Mouse (Mus musculus) megakaryocyte, adult 5-6 weeks (primary cell): ENCODE results near the gene Bckdha. TPM values are rescaled to one million over a fixed set of nuclear protein-coding genes. Genes with fewer than 3 reads are reported as not detected.
A peak's percentile ranks its signal among the peaks of the same experiment; 100 is the strongest.

Experiments
- ATAC-seq: 2 replicates; pipeline ENCODE4 v1.8.0; 2016; ENCODE audit warnings: mild to moderate bottlenecking, inconsistent platforms; ENCODE audit not compliant: poor library complexity, severe bottlenecking
- total RNA-seq, 2 experiments: library from RNA; stranded (forward) in 1 of 2; stranded (reverse) in 1 of 2; fragments of 153-499, 151-499 nt in 1 of 2; fragments of 221-1000, 200-1000 nt in 1 of 2; gene quantifications; 2 replicates each; pipeline versions ENCODE4 v1.2.3 to v1.2.4; 2015 to 2017

The Bckdha gene
- total RNA-seq, 2 experiments from 2014 or later: 40.4 to 50.1 TPM

DNA sequence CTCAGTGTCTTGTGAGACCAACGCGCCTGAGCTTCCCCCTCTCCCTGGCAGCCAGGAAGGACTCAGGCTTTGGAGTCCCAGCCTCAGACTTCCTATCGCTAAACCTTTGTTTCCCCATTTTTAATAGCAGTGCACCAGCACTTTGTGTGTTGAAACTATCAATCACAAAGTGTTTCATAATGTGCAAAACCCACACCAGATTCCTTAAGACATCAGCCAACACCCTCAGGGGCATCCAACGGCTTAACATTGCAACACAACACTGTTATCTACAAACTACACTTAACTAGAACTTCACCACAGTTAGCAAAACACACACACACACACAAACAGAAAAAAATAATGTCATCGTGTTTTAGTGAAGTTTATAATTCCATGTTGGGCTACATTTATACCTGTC, 8.9 kb downstream of the Bckdha start:
- ATAC-seq: peak; percentile 48

DNA sequence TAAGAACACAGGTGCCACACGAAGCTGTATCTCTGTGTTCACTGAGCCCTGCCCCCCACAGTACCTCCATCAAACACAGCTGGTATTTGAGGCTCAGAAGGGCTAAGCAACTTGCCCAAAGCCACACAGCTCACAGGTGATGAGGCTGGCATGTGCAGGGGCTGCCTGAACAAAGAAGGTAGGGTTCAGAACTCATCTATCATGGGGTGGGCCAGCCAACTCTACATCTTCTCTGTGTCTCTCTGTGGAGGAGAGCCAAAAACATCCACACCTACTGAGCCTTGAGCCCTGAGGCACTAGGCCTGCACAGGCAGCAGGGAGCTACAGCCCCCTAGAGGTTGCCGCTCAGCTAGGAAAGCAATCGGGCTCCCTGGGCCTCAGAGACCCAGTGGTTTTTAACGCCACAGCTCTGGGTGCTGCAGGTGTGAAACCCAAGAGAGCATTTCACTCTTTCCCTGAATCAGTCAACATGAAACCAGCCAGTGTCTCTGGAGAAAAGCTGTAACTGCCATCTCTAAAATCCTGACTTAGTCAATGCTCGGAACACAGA, 11.1 kb downstream of the Bckdha start:
- ATAC-seq: peak; percentile 26; the same call in 1 of the 2 replicates

DNA sequence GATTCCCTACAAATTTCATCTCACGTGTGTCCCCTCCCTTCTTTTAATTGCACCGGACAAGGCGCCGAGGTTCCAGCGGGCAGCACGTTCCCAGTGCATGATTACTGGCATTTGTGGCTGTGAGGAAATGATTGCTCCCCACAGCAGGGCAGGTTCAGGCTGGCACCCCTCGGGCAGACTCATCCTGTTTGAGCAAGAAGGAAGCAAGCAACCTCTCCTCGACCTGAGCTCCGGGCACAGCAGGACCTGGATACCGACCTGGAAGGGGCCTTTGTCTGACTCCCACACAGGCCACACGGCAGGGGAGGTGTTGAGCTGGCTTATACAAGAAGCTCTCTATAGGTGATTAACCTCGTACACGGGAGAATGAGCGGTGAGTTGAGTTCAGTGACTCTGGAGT, 13.7 kb downstream of the Bckdha start:
- peak; percentile 38 for ATAC-seq

DNA sequence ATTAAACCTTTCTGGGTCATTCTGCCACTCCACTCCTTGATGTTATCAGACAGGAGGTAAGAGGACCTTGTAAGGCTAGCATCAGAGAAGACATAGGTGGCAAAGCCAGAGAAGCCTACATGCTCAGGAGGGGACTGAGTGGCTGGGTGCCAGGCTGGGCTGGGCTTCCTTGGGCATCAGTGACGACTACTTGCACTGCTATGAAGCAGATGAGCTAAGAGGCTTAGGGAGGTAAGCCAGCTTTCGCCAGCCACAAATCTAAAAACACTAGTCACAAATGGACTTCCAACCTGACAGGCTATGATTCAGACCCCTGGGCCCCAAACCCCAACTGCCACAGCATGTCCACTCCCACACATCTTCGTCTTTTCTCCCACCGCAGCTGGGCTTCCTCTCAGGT, 14.2 kb downstream of the Bckdha start:
- peak; percentile 36 for ATAC-seq

DNA sequence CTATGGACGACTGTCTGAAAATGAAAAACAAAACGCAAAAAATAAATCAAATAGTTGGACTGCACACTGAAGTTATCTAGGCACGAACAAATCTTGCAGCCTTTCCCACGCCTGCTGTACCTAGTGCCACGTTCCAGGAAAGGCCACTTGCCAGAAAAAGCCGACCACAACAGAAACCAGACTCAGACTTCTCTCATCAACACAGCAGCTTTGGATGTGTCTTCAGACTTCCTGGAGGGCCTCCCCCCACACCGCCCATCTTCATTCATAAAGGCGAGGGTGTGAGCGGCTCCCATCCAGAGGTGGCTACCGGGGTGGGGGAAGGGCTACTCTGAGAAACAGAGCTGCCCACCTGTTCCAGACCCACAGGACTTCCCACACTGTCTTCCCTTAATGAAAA, 14.6 kb downstream of the Bckdha start:
- no peak for ATAC-seq

DNA sequence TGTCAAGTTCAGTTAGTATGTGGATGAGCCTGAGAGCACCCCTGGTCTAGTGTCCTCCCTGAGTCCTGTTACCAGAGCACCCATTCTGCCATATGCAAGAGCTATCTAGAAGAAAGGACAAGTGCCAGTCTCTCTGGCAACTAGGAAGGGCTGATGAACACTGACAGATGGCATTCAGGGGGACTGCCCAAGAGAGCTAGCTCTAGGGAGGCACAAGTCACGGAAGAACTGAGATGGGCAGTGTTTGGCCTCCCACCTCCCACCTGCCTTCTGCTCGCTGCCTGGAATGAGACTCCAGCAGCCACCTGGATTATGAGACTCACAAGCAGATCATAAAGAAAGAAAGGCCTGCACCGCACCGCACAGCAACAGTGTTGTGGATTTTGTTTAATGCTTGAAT, 19.0 kb downstream of the Bckdha start:
- no peak for ATAC-seq

DNA sequence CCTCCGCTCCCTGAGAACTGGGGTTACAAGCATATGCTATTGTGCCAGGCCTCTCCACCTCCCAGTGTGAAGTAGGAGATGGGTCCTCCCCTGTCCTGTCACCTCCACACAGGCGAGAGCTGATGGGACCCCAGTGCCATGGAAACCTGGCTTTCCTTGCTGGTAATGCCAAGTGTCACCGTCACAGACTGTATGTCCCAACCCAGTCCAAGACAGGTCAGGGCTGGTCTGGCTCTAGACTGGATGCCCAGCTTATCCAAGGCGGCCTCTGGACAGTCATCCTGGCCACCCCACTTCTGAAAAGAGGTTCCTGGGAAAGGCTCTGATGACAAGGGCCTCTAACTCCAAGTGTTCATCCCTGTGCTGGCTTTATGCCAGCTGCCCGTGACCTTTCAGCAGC, 21.7 kb downstream of the Bckdha start:
- ATAC-seq: no peak

DNA sequence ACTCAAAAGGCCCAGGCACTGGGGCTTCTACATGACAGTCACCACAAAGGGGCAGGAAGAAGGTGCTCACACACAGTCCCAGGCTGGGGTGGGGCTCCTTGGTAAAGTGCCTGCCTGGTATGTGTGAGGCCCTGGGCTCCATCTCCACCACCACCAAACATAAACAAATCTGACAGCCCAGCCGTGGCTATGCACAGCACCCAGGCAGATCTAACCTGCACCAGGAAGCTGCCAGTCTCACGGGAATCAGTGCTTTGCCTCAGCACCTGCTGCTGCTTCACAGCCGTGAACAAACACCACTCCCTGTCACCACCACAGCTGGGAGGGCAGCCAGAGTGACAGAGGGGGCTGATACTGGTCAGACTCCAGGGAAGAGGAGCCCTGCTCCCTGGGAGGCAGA, 22.4 kb downstream of the Bckdha start:
- no peak for ATAC-seq

DNA sequence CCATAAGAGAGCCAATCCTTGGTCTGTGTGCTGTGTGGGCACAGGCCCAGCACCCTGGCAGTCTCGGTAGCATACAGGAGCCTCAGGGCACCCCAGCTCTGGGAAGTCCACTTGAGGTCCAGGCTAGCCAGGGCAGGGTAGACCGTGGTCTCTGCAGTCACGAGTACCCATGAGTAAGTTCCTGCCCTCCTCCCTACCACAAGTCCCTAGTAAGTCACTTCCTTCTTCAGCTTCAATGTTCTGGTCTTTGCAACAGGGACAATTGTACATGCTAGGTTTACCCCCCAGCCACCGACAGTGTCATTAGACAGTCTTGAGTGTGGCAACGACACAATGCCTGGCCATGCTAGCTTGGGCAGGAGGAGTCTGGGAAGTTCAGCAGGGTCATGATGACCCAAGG, 26.1 kb downstream of the Bckdha start:
- peak; percentile 91 for ATAC-seq

DNA sequence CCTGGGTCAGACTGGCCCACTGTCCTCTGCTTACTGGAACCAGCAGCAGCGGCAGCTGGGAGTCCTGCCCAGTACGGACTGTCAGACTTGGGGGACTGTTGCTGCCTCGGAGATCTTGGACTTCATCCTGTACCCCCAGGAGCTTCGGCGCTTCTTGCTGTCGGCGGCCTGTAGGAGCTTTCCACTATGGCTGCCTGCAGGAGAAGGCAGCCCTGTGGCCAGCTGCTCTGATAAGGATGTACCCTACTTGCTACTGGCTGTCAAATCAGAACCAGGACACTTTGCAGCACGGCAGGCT, 30.5 kb downstream of the Bckdha start:
- no peak for ATAC-seq

DNA sequence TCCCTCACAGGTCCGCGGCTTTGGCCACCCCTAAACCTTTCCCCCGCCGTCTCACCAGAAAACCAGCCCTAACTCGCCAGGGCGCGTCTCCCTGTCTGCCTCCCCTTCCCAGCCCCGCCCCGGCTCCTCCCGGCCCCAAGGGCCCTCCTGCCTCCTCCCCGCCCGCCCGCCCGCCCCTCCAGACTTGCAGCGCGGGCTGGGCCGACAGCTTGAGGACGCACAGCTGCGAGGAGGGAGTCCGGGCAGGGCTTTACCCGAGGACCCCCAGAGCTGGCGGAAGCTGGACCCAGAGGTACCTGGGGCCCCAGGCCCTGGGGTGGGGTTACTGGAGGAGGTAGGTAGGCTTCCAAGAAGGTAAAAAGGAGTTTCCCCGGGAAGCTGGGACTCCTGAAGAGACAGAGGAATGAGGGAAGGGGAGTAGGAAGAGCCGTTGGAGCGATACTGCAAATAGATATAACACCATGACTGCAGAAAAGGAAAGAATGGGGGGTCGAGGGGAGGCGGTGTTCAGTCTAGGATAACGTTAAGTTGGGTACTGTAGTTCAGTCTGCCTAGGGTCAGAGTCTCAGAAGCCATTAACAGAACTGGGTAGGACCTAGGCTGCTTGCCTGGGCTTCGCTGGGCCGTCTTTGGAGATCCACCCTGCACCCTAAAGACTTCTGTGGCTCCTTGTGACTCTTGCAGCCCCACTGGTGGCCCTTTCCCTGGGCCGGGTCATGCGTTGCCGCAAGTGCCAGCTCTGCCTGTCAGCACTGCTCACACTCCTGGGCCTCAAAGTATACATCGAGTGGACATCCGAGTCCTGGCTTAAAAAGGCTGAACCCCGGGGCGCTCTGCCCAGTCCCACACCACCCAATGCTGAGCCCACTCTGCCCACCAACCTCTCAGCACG, 31.1 kb downstream of the Bckdha start:
- peak; percentile 52 for ATAC-seq

DNA sequence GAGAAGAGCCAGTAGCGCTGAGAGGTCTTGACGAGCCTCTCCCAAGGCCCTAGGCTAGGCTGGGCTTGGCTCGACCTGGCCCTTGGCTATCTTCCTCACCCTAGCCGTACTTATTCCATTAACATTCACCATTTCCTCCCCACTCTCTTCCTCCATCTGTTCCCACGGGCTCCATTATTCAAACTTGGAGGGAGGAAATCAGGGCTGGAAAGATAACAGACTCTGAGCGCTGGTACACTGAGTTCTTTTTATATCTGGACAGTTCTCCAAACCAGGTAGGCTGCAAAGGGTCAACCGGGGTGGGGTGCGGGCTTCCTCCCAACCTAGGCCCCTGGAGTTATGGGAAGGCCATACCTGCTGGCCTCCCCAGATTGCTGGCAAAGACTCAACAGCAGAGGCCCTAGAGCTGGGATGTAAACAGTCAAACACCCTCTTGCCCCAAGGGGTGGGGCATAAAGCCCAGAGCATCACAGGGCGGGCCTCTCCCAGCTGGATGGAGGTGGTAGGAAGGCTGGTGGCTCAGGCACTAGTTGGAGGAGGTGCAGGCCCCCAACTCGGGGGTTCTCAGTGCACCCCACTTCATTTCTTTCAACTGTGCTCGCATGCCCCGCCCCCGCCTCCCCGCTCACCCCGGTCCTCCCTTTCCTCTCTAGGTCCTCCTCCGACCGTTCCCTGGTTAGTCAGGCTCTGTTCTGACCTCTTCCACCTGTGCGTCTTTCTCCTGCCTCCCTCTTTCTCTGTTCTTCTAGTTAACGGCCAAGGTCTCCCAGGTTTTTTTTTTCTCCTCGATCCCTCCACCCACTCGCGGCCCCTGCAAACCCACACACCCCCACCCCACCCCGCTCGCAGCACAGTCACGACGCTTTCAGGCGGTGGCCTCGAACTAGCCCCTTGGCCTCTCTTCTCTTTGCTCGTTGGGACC, 32.0 kb downstream of the Bckdha start, which contains the start of gene B3gnt8:
Gene B3gnt8, plus strand, starts transcription at position 146 of the 922 bp plus-strand sequence.
- peak; percentile 19; the same call in 1 of the 2 replicates for ATAC-seq

DNA sequence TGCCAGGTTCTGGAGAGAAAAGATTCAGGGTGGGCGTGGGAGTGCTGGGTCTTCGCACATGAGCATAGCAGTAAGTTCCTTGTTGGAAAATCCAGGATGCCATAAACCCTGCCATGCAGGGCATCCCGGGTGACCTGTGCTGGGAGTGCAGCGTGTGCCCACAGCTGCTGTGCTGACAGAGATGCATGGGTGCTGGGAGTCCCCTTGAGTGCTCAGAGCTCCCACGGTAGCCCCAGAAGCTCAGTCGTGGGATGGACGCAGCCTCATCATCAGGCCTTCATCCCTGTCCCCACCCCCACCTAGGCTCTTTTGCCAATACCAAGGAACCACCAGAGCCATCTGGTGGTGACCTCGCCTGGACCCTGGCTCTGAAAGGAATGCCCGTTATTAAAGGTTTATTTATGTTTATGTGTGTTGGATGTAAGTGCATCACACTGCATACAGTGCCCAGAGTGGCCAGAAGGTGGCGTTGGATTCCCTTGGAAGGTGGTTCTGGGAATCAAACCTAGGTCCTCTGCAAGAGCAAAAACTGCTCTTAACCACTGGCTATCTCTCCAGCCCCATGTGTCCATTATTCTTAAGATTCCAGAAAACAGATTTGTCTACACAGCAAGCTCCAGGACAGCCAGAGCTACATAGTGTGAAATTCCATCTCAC, 33.1 kb downstream of the Bckdha start:
- peak; percentile 34; the same call in 1 of the 2 replicates for ATAC-seq

DNA sequence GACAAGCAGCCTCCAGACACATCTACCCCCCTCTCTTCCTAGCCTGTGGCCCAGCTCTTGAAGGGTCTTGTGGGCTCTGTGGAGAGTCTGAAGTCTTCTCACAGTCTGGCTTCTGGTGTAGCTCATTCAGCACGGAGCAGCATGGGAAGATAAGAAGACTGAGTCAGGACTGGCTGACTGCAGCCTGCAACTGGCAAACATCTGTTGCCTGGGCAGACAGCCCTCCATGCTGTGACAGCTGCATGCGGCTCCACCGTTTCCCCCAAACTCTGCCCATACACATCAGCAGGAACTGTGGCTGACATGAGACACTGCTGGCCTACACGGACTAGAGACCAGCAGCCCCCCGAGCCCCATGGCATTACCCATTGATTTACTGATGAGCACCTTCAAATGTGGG, 33.9 kb downstream of the Bckdha start:
- no peak for ATAC-seq

DNA sequence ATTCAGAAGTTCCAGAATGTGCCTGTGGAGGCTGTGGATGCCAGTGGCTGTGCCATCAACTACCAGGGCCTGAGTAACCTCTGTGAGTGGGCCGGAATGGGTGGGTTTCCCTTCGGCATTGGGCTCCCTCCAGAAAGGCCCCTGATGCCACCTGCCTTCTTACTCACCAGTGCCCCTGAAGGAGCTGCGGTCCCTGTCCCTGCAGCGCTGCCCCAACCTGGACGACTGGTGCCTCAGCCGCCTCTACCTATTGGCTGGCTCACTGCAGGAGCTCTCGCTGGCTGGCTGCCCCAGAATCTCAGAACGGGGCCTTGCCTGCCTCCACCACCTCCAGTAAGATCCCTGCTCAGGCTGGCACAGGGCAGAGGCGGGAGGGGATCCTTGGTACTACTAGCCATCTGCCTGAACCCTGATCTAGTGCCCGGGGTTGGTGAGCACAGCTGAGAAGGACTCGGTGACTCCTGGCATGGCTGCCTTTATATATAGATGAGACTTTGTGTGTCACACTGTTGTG, 34.9 kb downstream of the Bckdha start:
- no peak for ATAC-seq

DNA sequence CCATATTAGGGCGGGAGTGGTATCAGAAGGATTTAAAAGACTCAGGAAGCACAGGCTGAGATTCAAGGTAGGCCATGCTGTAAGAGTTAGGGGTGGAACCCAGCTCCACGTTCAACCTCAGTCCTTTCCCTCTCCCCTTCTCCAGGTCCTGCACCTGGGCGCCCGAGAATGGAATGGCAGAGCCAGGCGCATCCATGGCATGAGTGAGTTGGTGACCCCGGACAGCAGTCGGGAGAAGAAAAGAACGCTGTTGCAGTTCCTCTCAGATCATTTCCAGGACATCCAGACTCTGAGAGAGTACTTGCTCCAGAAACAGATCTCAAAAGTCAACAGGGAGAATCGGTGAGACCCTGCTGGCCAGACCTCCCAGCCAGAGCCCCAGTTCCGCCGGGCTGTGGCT, 38.0 kb downstream of the Bckdha start:
- no peak for ATAC-seq

DNA sequence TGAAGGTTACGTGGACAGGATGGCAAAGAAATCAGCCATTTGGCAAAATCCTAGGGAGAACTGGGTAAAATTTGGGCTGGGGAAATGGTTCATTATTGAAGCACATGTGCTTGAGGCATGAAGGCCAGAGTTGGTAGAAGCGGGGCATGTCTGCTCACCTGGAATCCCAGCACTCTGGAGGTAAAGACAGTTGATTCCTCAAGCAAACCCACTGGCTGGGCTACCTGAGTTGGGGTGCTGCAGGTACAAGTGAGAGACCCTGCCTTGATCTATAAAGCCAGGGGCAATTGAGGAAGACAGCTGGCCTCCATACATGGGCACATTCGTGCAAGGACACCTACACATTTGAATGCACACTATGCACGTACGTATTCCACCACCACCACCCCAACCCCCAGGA, 38.7 kb downstream of the Bckdha start:
- ATAC-seq: no peak

DNA sequence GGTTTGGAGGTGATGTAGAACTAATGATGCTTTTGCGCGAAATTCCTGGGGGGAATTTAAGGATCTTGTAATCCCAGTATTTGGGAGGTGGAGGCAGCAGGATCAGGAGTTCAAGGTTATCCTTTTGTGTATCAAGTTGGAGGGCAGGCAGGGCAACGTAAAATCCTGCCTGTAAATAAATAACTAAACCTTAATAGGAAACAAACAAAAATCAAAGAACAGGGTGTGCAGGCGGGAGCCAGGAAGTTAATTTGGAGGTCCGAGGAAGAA, 39.1 kb downstream of the Bckdha start:
- no peak for ATAC-seq

DNA sequence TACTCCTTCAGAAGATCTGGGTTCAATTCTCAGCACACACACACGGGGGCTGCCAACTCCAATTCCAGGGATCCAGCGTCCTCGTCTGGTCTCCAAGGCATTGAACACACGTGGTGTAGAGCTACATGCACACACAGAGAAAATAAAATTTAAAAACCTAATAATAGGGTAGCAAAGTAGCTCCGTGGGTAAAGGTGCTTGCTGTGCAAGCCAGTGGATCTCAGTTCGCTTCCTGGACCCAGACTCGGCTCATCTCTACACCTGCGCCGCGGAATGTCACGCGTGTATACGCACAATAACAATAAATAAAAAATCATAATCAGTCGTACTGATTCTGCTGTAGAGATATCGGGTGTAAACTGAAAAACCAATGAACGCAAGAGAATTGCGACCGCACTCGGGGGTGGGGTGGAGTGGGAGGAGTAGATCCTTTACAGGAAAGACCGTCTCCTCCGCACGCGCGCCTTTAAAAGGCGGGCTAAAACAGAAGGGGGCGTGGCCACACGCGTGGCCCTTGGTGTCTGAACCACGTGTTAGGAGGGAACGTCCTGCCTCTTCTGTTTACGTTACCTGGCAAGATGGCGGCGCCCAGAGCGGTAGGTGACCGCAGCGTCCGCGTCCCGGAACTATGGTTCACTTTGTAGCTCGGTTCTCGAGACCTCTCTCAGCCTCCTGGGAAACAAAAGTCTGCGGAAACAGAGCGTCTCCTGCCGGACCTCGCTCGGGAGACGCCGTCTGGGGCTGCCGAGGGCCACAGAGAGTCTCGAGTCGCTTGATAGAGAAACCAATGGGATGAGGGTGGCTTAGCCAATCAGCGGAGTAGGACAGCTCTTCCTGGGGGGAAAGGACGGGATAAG, 39.7 kb downstream of the Bckdha start, which contains the start of gene Dmac2:
Gene Dmac2, plus strand, starts transcription at position 550 of the 857 bp plus-strand sequence.
- ATAC-seq: peak; percentile 99
